Mouse (Mus musculus) C2C12 (cell line): ENCODE results near the gene Tbcel. TPM values are rescaled to one million over a fixed set of nuclear protein-coding genes. Genes with fewer than 3 reads are reported as not detected.

Experiments
- H3K27me3 ChIP-seq: one replicate; pipeline ENCODE4 v1.6.1; 2011; ENCODE audit not compliant: control insufficient read depth, insufficient read depth, insufficient read length
- H3K36me3 ChIP-seq: one replicate; pipeline ENCODE4 v1.6.1; 2011; ENCODE audit not compliant: control insufficient read depth, insufficient read depth
- H3K4me3 ChIP-seq: one replicate; pipeline ENCODE4 v1.5.1; 2011; ENCODE audit warnings: mild to moderate bottlenecking, control low read depth; ENCODE audit not compliant: poor library complexity, insufficient read depth, severe bottlenecking
- H3K79me2 ChIP-seq: one replicate; pipeline ENCODE4 v1.6.1; 2011; ENCODE audit not compliant: control insufficient read depth, insufficient read depth
- H3K79me3 ChIP-seq: one replicate; pipeline ENCODE4 v1.6.1; 2011; ENCODE audit warnings: low read depth, control low read depth
- H3ac ChIP-seq: one replicate; pipeline ENCODE3; 2011; ENCODE audit warnings: low read depth; ENCODE audit not compliant: control insufficient read depth, insufficient read length
- CEBPB ChIP-seq: IDR thresholded peaks from one replicate; pipeline ENCODE4 v1.6.1; 2011; ENCODE audit warnings: low read depth, mild to moderate bottlenecking, control low read depth, moderate library complexity
- CTCF ChIP-seq: IDR thresholded peaks from one replicate; pipeline ENCODE4 v1.5.1; 2011; ENCODE audit not compliant: control insufficient read depth, insufficient read depth, insufficient read length
- FOSL1 ChIP-seq: IDR thresholded peaks from one replicate; pipeline ENCODE4 v1.8.0; 2011; ENCODE audit warnings: mild to moderate bottlenecking, low read length; ENCODE audit not compliant: poor library complexity, insufficient read depth, severe bottlenecking
- MAX ChIP-seq: IDR thresholded peaks from one replicate; pipeline ENCODE4 v1.6.1; 2011; ENCODE audit warnings: mild to moderate bottlenecking, control low read depth
- MYOD1 ChIP-seq: IDR thresholded peaks from one replicate; pipeline ENCODE4 v1.6.1; 2011; ENCODE audit warnings: low read depth; ENCODE audit not compliant: control insufficient read depth, insufficient read length
- MYOG ChIP-seq: IDR thresholded peaks from one replicate; pipeline ENCODE4 v1.6.1; 2011; ENCODE audit not compliant: control insufficient read depth, insufficient read length; ENCODE audit errors: extremely low read depth
- USF1 ChIP-seq: IDR thresholded peaks from one replicate; pipeline ENCODE4 v1.6.1; 2011; ENCODE audit warnings: low read depth, mild to moderate bottlenecking, control low read depth, moderate library complexity
- polyA plus RNA-seq: library from polyadenylated mRNA; unstranded; fragments of >200 nt; fragmentation: generic; extraction: Trizol; gene quantifications from one replicate; pipeline ENCODE4 v1.2.1, GENCODE M21; 2012; ENCODE audit warnings: missing spikeins

The Tbcel gene
- polyA plus RNA-seq, 1 experiment = 5.3 TPM

DNA sequence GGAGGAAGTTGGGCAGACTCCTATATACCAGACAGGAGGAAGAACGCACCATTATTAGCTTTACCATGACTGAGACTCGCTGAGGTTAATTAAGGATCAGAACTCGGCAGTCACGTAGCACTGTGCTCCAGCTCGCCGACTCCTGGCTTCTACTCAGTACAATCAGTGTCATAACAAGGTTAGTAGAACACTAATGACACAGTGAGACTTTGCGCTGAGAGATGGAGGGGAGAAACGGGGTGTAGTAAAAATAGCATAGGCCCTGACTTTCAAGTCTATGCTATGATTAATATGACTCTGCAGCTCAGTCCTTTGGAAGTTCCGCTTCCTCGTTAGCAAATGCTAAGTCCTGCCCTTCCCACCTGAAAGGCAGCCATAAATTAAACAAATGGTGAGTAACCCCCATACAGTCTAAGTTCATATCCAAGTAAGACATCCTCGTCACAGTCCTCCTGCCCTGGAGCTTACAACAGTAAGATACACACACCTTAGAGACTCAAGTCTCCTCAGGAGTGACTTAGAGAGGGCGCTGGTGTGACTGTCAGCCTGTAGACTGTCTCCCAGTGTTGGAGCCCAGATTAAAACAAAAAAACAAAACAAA, 90.2 kb downstream of the Tbcel start:
- Histone ChIP-seq H3ac (no peak overlapping the region), H3K4me3 (no peak overlapping the region), H3K27me3 (no peaks in the 10 kb centered on the region), H3K79me2 (no peaks in the 10 kb centered on the region), H3K36me3 (peaks cover 16% of the 10 kb centered on the region), H3K79me3 (no peaks in the 10 kb centered on the region)
- TF ChIP-seq CTCF = no peak
- TF ChIP-seq MYOD1 = no peak
- no peak for TF ChIP-seq CEBPB
- TF ChIP-seq USF1 = no peak
- TF ChIP-seq FOSL1 = no peak
- no peak for TF ChIP-seq MYOG
- no peak for TF ChIP-seq MAX

- Histone ChIP-seq H3K79me2 (no peaks in the 10 kb centered on the region), H3ac (no peak overlapping the region), H3K4me3 (no peak overlapping the region), H3K36me3 (peaks cover 11% of the 10 kb centered on the region), H3K79me3 (no peaks in the 10 kb centered on the region), H3K27me3 (no peaks in the 10 kb centered on the region)
- TF ChIP-seq MYOG (no peak), FOSL1 (no peak), CTCF (no peak), MYOD1 (no peak), CEBPB (no peak), MAX (no peak), USF1 (no peak)
Measured at GRCm38 (mm10) chr9:42415184-42415583, 92.4 kb downstream of the Tbcel start.

GRCm38 (mm10) chr9:42413345-42413744, 94.3 kb downstream of the Tbcel start:
- H3K79me3 ChIP-seq = no peaks in the 10 kb centered on the region
- H3K79me2 ChIP-seq = no peaks in the 10 kb centered on the region
- H3K27me3 ChIP-seq = no peaks in the 10 kb centered on the region
- H3K4me3 ChIP-seq = no peak overlapping the region
- H3K36me3 ChIP-seq = peaks cover 11% of the 10 kb centered on the region
- no peak overlapping the region for H3ac ChIP-seq
- TF ChIP-seq USF1 (no peak), MAX (no peak), MYOD1 (no peak), FOSL1 (no peak), MYOG (no peak), CEBPB (no peak), CTCF (no peak)

GRCm38 (mm10) chr9:42411296-42411695, 96.3 kb downstream of the Tbcel start:
- Histone ChIP-seq H3K36me3 (peaks cover 6% of the 10 kb centered on the region), H3K79me3 (no peaks in the 10 kb centered on the region), H3ac (no peak overlapping the region), H3K4me3 (no peak overlapping the region), H3K79me2 (no peaks in the 10 kb centered on the region), H3K27me3 (no peaks in the 10 kb centered on the region)
- TF ChIP-seq MYOD1 = no peak
- no peak for TF ChIP-seq CEBPB
- no peak for TF ChIP-seq CTCF
- no peak for TF ChIP-seq FOSL1
- no peak for TF ChIP-seq MAX
- TF ChIP-seq MYOG = no peak
- no peak for TF ChIP-seq USF1

DNA sequence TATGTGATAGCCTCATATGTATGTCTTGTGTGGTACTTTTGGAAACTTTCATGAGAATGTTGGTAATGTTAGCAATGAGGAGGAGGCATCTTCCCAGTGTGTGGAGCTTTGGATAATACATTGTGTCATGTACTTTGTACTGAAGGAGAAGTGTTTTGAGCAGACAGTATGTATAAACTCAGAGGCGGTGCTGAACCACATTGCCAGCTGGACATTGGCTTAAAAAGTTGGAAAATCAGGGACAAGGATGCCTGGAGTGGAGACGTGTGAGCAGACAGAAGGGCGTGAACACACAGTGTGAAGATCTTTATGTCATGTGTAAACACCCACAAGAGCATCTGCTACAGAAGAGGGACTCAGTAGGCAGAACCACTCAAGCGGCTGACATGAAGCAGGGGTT, 101.9 kb downstream of the Tbcel start:
- TF ChIP-seq CEBPB = no peak
- TF ChIP-seq CTCF = no peak
- no peak for TF ChIP-seq USF1
- no peak for TF ChIP-seq MAX
- no peak for TF ChIP-seq FOSL1
- no peak for TF ChIP-seq MYOD1
- no peak for TF ChIP-seq MYOG

DNA sequence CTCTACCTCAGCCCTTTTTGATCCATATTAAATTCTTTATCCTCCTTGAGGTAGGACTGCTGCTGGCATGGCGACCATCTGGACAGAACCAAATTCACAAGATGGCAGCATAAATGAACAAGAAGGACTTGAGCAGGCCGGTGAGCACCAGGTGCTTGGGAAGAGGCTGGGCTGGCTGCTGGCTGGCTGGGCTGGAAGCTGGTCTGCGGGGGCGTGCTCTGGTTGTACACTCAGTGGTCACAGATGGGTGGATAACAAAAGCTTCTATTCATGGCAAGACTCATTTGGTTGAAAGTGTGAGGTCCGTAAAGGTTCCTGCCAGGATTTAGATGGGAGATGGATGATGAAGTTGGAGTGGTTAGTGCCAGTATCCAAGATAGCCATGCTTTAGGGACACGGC, 106.1 kb downstream of the Tbcel start:
- H3K36me3 ChIP-seq = no peaks in the 10 kb centered on the region
- H3K79me2 ChIP-seq = no peaks in the 10 kb centered on the region
- H3K79me3 ChIP-seq = no peaks in the 10 kb centered on the region
- no peak overlapping the region for H3K4me3 ChIP-seq
- no peak overlapping the region for H3ac ChIP-seq
- TF ChIP-seq FOSL1 (no peak), CEBPB (no peak), USF1 (no peak), MAX (no peak)
- H3K27me3 ChIP-seq = peaks cover 3% of the 10 kb centered on the region

More for the DNA sequence above, 101.9 kb downstream of the Tbcel start:
- Histone ChIP-seq H3K79me2 (no peaks in the 10 kb centered on the region), H3K36me3 (no peaks in the 10 kb centered on the region), H3K27me3 (peaks cover 3% of the 10 kb centered on the region), H3ac (no peak overlapping the region), H3K79me3 (no peaks in the 10 kb centered on the region), H3K4me3 (no peak overlapping the region)
